ENCODE assay signal across 24 mouse cellular contexts in the genomic region with DNA sequence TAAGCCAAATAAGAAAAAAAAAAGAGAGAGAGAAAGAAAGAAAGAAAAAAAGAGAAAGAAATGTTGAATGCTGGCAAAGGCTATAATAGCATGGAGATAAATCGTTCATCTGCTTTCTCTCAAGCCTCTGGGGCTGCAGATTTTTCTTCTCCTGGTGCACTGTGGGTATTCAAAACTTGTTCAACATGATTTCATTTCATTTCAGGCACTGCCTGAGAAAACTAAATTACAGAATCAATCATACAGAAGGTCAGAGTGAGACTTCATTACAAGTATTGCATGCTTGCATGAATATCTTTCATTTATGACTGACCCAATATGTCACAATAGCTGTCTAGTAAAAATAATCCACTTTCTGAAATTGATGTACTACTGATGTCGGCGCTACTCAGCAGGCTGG.
DNase-seq lines count a peak whose midpoint lies in the region; ATAC-seq lines count a peak whose summit lies in the region.
"Had no signal": no experiment of that assay in that cellular context is flagged by ENCODE, and none has a peak within 500 bp of the region (broad histone marks: within the 10 kb centered on the region; RNA-seq: fewer than 3 reads in every experiment).

No protein-coding gene starts in this region.

- H3K4me2 ChIP-seq in hindbrain, embryonic 14.5 days (replicated peaks), result no peak overlapping the region; the same call in 1 of the 2 replicates
- H3K4me2 ChIP-seq in hindbrain, embryonic 11.5 days (replicated peaks; ENCODE audit: low read depth, low read length), result no peak overlapping the region
- no peak overlapping the region for H3K4me2 ChIP-seq in hindbrain, embryonic 15.5 days
- no peak overlapping the region for H3K4me2 ChIP-seq in midbrain, embryonic 14.5 days (ENCODE audit: low read length)
- H3K4me2 ChIP-seq in neural tube, embryonic 15.5 days, result no peak overlapping the region
- H3K4me2 ChIP-seq: forebrain, embryonic 13.5 days; heart, embryonic 13.5 days; liver, embryonic 12.5 days had no signal

- 0 out of 2 replicates have a peak, but pooled peaks cover 8% of the 10 kb centered on the region for H3K36me3 ChIP-seq in hindbrain, embryonic 14.5 days (replicated peaks; ENCODE audit: control insufficient read depth, insufficient read depth)
- H3K36me3 ChIP-seq in hindbrain, embryonic 11.5 days (ENCODE audit: control insufficient read depth, insufficient read depth, low read length), result no peaks in the 10 kb centered on the region
- peaks cover 3% of the 10 kb centered on the region; the same call in 1 of the 2 replicates for H3K36me3 ChIP-seq in hindbrain, embryonic 15.5 days
- H3K36me3 ChIP-seq in midbrain, embryonic 14.5 days (ENCODE audit: control insufficient read depth, insufficient read depth, low read length), result peaks cover 7% of the 10 kb centered on the region; the same call in 1 of the 2 replicates
- H3K36me3 ChIP-seq in neural tube, embryonic 15.5 days, result no peaks in the 10 kb centered on the region
- H3K36me3 ChIP-seq: liver, embryonic 12.5 days had no signal

- DNase-seq in hindbrain, embryonic 14.5 days (ENCODE audit: low spot score), result no peak
- DNase-seq in hindbrain, embryonic 11.5 days (ENCODE audit: low spot score), result no peak
- peak; percentile 63 for DNase-seq in midbrain, embryonic 14.5 days
- DNase-seq in left cerebral cortex, adult 8-10 months (ENCODE audit: low spot score in 2 of 2), result no peak
- DNase-seq: adrenal gland, postnatal 36 days; B cell, adult 2 months; cerebellum, adult 2 months; cerebellum, postnatal 14 days; gastrocnemius, adult 2 months; heart, postnatal 10 days; kidney, adult 8-10 months; kidney, postnatal 4 days; left cerebral cortex, postnatal 4 days; liver, postnatal 0 days; lung, postnatal 36 days had no signal

- peaks cover 37% of the 10 kb centered on the region for H3K4me1 ChIP-seq in hindbrain, embryonic 14.5 days (replicated peaks; ENCODE audit: control insufficient read depth, insufficient read depth, low read length)
- H3K4me1 ChIP-seq in hindbrain, embryonic 11.5 days (replicated peaks; ENCODE audit: control insufficient read depth, insufficient read depth, low read length), result no peaks in the 10 kb centered on the region
- peaks cover 40% of the 10 kb centered on the region for H3K4me1 ChIP-seq in hindbrain, embryonic 15.5 days (replicated peaks)
- H3K4me1 ChIP-seq in midbrain, embryonic 14.5 days (ENCODE audit: control insufficient read depth, insufficient read depth, low read length), result peaks cover 46% of the 10 kb centered on the region
- H3K4me1 ChIP-seq in neural tube, embryonic 15.5 days, result peaks cover 28% of the 10 kb centered on the region
- H3K4me1 ChIP-seq: heart, embryonic 13.5 days; liver, embryonic 12.5 days; megakaryocyte, embryonic 14.5 days had no signal

- no peaks in the 10 kb centered on the region for H3K27me3 ChIP-seq in hindbrain, embryonic 14.5 days (ENCODE audit: control insufficient read depth, insufficient read depth, low read length)
- H3K27me3 ChIP-seq in hindbrain, embryonic 11.5 days (ENCODE audit: control insufficient read depth, insufficient read depth, low read length), result no peaks in the 10 kb centered on the region
- no peaks in the 10 kb centered on the region for H3K27me3 ChIP-seq in hindbrain, embryonic 15.5 days
- H3K27me3 ChIP-seq in midbrain, embryonic 14.5 days (ENCODE audit: control insufficient read depth, insufficient read depth, low read length), result no peaks in the 10 kb centered on the region
- no peaks in the 10 kb centered on the region for H3K27me3 ChIP-seq in neural tube, embryonic 15.5 days (replicated peaks)
- H3K27me3 ChIP-seq: forebrain, embryonic 13.5 days; heart, embryonic 13.5 days; liver, embryonic 12.5 days; megakaryocyte, embryonic 14.5 days had no signal

- H3K9ac ChIP-seq in hindbrain, embryonic 14.5 days, result no peak overlapping the region
- H3K9ac ChIP-seq in hindbrain, embryonic 11.5 days (ENCODE audit: low read depth, low read length), result no peak overlapping the region
- no peak overlapping the region for H3K9ac ChIP-seq in hindbrain, embryonic 15.5 days
- no peak overlapping the region for H3K9ac ChIP-seq in midbrain, embryonic 14.5 days (replicated peaks; ENCODE audit: low read length)
- H3K9ac ChIP-seq in neural tube, embryonic 15.5 days (replicated peaks), result no peak overlapping the region
- H3K9ac ChIP-seq: forebrain, embryonic 13.5 days; heart, embryonic 13.5 days; liver, embryonic 12.5 days; liver, postnatal 0 days had no signal

- H3K9me3 ChIP-seq in hindbrain, embryonic 14.5 days (ENCODE audit: control insufficient read depth, low read length), result no peaks in the 10 kb centered on the region
- H3K9me3 ChIP-seq in hindbrain, embryonic 11.5 days (ENCODE audit: control insufficient read depth, low read length), result no peaks in the 10 kb centered on the region
- H3K9me3 ChIP-seq in hindbrain, embryonic 15.5 days, result no peaks in the 10 kb centered on the region
- no peaks in the 10 kb centered on the region for H3K9me3 ChIP-seq in midbrain, embryonic 14.5 days (ENCODE audit: control insufficient read depth, low read length)
- no peaks in the 10 kb centered on the region for H3K9me3 ChIP-seq in neural tube, embryonic 15.5 days (replicated peaks)
- H3K9me3 ChIP-seq: forebrain, embryonic 13.5 days; heart, embryonic 13.5 days had no signal

- H3K4me3 ChIP-seq in hindbrain, embryonic 14.5 days (replicated peaks; ENCODE audit: low read length), result no peak overlapping the region
- no peak overlapping the region for H3K4me3 ChIP-seq in hindbrain, embryonic 11.5 days (ENCODE audit: low read depth, low read length)
- no peak overlapping the region for H3K4me3 ChIP-seq in hindbrain, embryonic 15.5 days
- H3K4me3 ChIP-seq in midbrain, embryonic 14.5 days (replicated peaks; ENCODE audit: low read depth, low read length), result no peak overlapping the region
- no peak overlapping the region for H3K4me3 ChIP-seq in neural tube, embryonic 15.5 days (replicated peaks)
- H3K4me3 ChIP-seq: erythroblast, embryonic 14.5 days; forebrain, embryonic 13.5 days; gastrocnemius, adult 2 months; heart, embryonic 13.5 days; liver, embryonic 12.5 days; megakaryocyte, embryonic 14.5 days had no signal

- peak overlapping the region; percentile 84 for H3K27ac ChIP-seq in hindbrain, embryonic 14.5 days
- H3K27ac ChIP-seq in hindbrain, embryonic 11.5 days (ENCODE audit: low read depth, low read length), result no peak overlapping the region
- H3K27ac ChIP-seq in hindbrain, embryonic 15.5 days (replicated peaks), result peak overlapping the region; percentile 50
- H3K27ac ChIP-seq in midbrain, embryonic 14.5 days (replicated peaks; ENCODE audit: low read depth, low read length), result peak overlapping the region; percentile 80
- peak overlapping the region; percentile 67; the same call in 1 of the 2 replicates for H3K27ac ChIP-seq in neural tube, embryonic 15.5 days (replicated peaks)
- H3K27ac ChIP-seq: gastrocnemius, adult 2 months; heart, embryonic 13.5 days; kidney, postnatal 0 days; liver, embryonic 12.5 days had no signal

- WGBS in hindbrain, embryonic 14.5 days, result 49% methylated on average over 3 of the region's 3 CpGs
- WGBS in hindbrain, embryonic 11.5 days, result 68% methylated on average over 3 of the region's 3 CpGs
- 40% methylated on average over 3 of the region's 3 CpGs for WGBS in hindbrain, embryonic 15.5 days
- 41% methylated on average over 3 of the region's 3 CpGs for WGBS in midbrain, embryonic 14.5 days
- 40% methylated on average over 3 of the region's 3 CpGs for WGBS in neural tube, embryonic 15.5 days

- ATAC-seq in hindbrain, embryonic 14.5 days (ENCODE audit: low FRiP score), result no peak
- ATAC-seq in hindbrain, embryonic 11.5 days (ENCODE audit: low FRiP score), result no peak
- no peak for ATAC-seq in hindbrain, embryonic 15.5 days (ENCODE audit: low FRiP score, low read depth)
- ATAC-seq in midbrain, embryonic 14.5 days (ENCODE audit: low FRiP score, low TSS enrichment), result no peak
- no peak for ATAC-seq in neural tube, embryonic 15.5 days (ENCODE audit: low FRiP score)
- ATAC-seq: forebrain, embryonic 13.5 days; intestine, embryonic 16.5 days; liver, embryonic 12.5 days; liver, postnatal 0 days had no signal
